Mouse (Mus musculus) liver, postnatal 0 days (tissue): ENCODE measurements at regions not wholly inside any gene's neighbourhood (a gene's known extent, or its start where the extent isn't known, plus 50 kb on each side); places are given as distances from the start of the nearest gene placed in this dataset.

Source experiments
- CTCF ChIP-seq: sonication (generic); IDR thresholded peaks from 2 replicates; pipeline ENCODE4 v1.5.1; 2016; ENCODE audit warnings: antibody characterized with exemption, low read depth
- EP300 ChIP-seq: IDR thresholded peaks from 2 replicates; pipeline ENCODE4 v1.6.1; 2016; ENCODE audit warnings: antibody characterized with exemption, low read depth, mild to moderate bottlenecking

DNA sequence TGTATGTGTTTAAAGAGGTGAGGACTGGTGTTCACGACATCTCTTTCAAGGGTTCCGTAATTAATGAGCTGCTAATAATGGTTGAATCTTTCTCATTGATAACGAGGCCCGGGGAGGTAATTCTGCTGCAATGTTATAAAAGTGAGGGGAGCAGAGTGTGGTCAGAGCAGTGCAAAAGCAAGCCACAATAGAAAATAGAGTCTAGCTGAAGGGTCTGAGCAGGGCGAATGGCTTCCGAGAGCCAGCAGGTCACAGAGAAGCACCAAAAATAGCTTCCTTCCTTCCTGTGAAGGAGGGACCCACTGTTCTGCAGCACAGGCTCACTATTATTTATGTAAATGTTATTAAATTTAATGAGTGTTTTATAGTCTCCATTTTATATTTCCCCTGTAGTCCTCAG lies 133.3 kb upstream of the Tcf21 start:
- TF ChIP-seq CTCF (no peak), EP300 (no peak)
